Mouse (Mus musculus) layer of hippocampus, adult 9-11 months (tissue): ENCODE measurements around the gene Mreg.
A peak's percentile ranks its signal among the peaks of the same experiment; 100 is the strongest.

Experiments
- DNase-seq: peaks from one replicate; pipeline ENCODE4 v3.0.0; 2022

The Mreg gene

DNA sequence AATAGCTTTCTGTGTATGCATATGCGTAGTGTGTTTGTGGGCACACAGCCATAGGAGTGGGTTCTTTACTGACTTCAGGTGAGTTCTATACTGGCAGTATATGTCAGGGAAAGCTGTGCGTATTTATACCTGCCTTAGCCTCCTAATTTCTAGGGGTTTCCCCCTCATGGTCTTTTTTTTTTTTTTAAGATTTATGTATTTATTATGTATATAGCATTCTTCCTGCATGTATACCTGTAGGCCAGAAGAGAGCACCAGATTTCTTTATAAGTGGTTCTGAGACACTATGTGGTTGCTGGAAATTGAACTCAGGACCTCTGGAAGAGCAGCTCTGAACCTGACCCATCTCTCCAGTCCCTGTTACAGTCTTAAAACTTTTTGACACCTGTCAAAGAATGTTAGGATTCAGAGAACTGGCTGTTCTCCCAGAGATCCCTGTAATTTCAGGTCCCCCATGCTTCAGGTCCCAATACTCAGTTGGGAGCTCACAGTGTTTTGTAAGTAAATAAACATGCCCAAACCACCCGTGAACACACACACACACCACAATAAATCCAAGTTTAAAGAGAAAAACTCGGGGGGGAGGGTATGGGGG, 14.9 kb upstream of the Mreg start:
- DNase-seq, result no peak

DNA sequence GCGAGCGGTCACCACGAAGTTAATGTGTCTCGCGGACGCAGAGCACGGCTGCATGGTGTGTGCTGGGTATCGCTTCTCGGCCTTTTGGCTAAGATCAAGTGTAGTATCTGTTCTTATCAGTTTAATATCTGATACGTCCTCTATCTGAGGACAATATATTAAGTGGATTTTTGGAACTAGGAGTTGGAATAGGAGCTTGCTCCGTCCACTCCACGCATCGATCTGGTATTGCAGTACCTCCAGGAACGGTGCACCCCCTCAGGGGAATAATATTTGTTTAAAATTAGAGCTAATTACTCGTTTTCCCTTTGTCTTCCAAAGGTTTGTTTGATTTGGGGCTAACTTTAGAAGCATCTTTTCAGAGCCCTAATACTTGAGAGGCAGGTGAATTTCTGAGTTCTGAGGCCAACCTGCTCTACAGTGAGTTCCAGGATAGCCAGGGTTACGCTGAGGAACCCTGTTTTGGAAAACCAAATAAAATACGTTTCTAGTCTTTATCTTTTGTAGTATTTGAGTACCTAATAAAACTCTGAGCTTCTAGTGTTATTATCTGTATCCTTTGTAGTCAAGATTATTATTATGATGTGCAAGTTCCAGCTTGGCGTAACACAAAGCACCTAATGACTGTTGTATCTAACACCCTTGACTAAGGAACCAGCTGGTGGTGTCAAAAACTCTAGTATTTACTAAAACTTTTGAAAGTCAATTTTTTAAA, 14.2 kb upstream of the Mreg start:
- peak; percentile 56 for DNase-seq

DNA sequence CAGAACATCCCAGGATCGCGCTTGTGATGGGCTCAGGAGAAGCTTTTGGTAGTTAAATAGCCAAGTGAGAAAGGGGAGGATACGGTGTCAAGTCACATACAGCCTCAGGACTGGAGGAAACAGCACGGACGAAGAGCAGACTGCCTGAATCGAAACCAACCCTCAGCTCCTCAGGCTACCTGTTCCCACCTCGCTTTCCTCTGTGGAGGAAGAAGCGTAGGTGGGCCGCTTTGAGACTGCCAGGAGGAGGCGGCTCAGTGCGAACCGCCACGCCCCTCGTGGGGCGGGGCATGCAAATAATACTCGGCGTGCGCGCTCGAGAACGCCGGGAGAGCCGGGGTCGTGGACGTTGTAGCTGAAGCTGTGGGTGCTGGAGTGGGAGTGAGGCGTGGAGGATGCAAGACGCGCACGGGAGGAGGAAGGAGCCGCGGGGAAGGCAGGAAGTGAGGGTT, 13.6 kb upstream of the Mreg start:
- peak; percentile 84 for DNase-seq

DNA sequence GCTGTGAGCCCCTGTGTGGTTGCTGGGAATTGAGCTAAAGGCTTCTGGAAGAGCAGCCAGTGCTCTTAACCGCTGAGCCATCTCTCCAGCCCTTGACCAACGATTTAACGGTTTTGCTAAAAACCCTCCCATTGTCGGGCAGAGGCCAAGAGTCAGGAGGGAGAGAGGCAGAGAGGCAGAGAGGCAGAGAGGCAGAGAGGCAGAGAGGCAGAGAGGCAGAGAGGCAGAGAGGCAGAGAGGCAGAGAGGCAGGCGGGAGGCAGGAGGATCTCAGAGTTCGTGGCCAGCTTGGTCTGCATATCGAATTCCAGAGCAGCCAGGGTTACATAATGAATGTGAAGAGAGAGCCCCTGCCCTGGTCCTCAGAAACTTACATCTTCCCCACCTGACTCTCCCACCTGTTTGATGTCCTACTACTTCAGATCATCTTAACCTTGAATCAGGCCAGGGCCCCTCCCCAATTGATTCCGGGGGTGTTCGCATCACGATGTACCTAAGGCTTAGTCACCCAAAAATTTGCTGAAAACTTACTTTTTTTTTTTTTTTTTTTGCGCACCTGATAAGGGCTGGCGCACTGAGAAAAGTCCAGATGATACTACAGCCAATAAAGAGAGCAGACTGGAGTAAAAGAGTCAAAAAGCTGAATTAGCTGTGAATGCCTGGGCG, 13.1 kb upstream of the Mreg start:
- no peak for DNase-seq

DNA sequence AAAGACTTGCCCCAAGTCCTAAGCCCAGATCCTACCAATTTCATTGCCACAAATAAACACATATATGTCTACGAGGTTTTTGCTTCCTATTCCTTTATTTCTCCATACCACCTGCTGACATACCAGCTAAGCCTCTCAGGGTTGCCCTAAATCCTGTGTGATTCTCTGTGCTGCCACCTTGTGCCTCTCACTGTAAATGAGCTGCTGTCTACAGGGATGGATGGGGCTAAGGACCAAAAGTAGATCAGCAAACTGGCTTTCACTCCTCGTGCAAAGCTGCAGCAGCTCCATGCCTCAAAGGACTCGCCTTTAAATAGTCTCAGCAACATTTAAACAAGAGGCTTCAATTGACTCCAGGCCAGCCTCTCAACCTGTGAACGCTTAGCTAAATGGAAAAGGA, 7.9 kb upstream of the Mreg start:
- peak; percentile 58 for DNase-seq

DNA sequence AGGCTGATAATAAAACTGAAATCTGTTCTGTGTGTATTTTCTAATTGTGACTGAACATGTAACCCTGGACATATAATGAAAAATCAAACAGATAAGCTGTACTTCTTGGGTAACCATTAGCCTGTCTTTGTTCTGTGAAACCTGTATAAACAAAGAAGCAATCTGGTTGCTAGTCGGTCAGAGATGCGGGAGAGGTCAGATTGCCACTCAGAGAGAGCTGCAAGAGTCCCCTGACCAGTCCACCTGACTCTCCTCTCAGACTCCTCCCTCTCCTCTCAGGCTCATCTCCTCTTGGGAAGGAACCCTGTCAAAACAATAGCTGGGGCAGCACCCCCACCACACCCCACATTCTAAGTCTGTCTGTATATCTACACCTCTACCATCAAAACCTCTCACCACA, 7.0 kb upstream of the Mreg start:
- no peak for DNase-seq

DNA sequence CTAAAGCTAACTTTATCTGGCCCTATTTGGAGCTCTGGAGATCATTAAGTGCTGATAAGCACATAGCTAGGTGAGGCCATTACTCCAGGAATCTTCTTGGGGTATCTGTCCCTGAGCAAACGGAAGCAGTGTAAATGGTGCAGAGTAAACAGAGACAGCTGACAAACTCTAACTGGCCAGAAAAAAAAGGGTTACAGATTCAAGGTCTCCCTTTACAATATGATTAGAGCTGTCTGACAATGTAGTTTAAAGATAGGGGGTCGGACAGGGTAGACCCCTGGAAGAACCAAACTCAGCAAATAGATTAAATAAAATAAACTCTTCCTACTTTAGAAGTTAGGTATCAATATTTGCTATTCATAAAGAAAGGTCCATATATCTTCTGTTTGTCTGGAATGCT, 6.5 kb upstream of the Mreg start:
- DNase-seq, result no peak

DNA sequence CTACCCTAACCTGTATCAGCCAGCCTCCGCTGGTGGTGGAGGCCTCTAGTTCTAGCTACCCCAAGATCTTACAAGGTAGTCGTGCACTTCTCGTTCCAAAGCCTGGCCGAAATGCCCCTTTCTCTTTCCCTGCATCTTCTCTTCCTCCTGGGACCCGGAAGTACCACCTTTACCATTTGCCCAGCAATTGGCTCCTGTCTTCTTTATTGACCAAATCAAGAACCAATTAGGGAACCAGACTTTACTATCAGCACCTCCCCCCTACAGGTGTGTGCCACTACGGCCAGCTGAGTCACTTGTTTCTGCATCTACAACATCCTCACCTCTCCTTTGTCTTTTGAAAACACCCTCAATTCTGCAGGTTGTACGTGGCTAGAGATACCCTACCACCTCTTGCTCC, 4.7 kb upstream of the Mreg start:
- DNase-seq, result no peak

DNA sequence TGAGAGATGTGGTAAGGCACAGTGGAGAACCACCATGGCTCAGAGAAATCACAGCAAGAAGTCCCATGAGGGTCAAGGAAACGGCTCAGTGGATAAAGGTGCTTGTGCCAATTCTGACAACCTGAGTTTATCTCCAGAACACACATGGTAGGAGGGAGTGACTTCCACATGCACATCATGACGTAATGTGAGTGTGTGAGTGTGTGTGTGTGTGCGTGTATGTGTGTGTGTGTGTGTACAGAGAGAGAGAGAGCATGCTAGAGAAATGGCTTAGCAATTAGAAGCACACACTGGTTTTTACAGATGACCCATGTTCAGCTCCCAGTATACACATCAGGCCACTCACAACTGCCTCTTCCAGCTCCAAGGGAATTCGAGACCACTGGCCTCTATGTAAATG, 3.1 kb upstream of the Mreg start:
- DNase-seq, result no peak

DNA sequence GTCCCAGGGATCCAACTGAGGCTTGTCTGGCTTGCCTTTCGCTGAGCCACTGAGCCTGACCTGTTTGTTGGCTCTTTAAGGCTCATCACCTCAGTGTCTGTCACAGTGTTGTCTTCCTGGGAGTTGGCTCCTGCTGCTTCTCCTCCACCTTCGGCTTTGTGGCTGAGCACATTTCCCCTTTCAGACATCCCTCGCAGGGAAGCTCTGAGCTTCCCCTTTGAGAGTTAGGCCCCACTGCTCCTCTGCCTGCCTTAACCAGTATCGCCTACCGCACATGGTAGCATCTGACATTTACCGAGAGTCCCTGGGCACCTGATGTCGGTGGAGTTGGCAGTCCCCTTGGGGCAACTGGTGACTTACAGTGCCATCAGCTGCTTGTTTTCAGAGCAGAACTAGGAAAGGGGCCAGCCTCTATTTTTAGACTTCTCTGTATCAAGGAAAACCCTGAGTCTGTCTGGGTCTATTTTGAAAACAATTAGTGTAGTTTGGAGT, 2.4 kb upstream of the Mreg start:
- DNase-seq, result peak; percentile 47

DNA sequence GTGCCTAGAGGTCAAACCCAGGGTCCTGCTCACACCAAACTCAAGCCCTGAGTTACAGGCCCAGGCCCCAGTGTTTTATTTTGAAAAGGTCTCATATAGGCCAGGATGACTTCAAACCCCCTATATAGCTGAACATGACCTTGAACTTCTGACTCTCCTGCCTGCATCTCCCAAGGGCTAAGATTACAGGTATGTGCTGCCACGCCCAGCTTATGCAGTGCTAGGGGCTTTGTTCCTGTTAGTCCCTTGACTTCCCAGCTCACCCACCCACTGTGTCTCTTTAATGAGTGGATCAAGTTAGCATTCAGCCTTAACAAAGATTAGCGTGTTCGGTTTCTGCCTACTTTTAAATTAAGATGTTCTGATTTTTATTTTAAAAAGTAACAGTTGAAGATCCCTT, 1.8 kb upstream of the Mreg start:
- DNase-seq, result no peak

DNA sequence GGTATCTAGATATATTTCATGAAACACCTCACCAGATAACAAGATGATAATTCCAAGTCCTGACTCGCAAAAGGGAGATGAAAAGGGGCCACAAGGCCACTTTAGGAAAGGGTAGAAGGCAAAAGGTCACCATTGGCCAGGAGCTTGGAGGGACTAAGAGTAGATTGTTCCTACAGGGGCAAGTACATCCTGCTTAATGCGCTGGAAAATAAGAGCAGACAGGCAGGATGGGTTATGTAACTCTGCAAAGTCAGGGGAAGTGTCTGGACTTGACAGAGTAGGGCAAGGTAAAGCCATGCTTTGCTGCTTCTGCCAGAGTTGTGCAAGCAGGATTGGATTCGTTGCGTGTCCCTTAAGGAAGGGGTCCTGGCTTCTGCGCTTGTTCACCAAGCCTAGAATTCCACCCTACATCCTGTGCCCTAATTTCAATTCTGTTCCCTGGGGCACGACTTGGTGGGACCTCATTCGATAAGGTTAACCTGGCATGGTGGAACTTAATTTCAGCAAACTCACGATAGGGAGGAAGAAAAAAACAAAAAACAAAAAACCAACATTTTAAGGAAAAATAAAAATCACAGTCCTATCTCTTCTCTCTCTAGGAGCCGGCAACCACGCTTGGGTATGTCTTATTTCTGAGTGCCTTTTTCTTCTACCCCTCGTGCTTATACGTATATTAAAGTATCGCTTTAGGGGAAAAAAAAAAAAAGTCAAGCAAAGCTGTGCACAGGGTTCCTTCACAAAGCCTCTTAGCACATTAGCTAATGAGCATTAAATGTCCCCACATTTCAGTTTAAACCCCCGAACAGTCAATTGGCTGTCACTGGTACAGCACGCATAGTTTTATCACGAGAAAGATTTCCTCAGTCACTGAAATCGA, 1.1 kb downstream of the Mreg start:
- no peak for DNase-seq

DNA sequence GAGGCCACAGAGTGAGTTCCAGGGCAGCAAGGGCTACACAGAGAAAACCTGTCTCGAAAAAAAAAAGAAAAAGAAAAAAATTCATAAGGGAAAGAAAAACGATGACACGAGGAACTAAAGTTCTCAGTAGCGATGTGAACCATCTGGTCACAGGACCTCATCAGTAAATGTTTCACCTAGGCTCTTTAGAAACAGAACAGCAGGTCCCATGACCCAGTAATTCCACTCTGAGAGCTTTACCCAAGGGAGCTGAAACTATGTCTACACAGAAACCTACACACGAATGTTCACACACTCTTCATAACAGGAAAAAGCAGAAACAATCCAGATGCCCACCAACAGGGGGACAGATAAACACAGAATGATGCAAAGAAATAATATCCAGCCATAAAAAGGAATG, 4.0 kb downstream of the Mreg start:
- no peak for DNase-seq

DNA sequence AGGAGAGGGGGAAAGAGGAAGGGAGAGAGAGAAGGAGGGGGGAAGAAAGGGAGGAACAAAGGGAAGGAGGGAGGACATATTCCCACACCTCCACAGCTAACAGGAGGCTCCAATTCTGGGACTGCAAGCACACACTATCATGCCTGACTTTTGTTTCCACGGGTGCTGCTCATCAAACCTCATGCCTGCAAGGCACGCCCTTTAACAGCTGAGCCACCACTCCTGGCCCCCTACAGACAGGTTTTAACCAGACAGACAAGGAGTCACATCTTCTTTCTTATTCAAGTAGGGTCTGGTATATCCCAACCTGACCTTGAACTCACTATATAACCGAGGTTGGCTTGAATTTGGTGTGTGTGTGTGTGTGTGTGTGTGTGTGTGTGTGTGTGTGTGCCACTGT, 7.0 kb downstream of the Mreg start:
- no peak for DNase-seq

DNA sequence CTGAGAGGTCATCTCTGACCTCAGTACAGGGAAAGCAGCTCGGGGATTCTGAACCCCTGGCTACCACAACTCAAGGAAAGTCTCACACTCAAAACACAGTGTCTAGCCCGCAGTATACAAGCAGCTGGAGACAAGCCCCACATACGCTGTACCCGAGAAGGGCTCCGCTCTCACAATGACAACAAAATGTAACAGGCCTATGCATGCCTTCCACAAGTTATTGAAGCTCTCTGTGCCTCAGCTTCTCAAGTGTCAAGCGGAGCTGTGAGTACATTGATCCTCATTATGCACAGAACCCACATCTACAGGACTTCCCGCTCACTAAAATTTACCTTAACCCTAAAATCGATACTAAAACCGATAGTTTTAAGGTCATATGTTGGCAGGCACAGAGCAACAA, 8.9 kb downstream of the Mreg start:
- no peak for DNase-seq

DNA sequence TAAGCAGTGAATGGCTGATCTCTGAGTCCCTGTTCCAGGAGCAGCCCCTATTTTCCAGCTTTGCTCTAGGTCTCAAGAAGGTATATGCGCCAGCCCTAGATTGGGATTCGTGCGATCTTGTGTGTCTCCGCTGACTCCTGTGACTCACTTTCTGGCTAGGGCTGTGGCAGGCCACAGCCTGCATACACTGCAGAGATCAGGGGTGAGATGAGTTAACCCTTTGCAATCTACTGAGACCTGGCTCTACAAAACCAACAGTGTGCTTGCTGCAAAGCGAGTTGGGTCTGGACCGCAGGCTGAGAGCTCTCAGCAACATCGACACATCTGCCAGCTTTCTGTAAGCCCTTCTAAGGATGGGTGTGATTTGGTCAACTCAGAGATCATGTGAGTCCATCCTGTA, 9.4 kb downstream of the Mreg start:
- no peak for DNase-seq

DNA sequence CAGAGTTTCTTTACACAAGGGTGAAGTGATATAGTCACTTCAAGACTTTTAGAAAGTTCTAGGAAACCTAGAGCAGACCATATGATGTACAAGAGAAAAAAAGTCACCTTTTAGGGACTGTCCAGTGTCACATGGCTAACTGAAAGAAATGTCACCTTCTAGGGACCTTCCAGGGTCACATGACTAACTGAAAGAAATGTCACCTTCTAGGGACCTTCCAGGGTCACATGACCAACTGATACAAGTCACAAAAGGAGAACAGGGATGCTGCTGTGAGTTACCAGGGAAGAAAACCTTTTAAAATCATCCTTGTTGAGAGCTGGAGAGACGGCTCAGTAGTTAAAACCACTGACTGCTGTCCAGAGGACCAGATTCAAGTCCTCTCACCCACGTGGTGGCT, 10.0 kb downstream of the Mreg start:
- DNase-seq, result no peak

DNA sequence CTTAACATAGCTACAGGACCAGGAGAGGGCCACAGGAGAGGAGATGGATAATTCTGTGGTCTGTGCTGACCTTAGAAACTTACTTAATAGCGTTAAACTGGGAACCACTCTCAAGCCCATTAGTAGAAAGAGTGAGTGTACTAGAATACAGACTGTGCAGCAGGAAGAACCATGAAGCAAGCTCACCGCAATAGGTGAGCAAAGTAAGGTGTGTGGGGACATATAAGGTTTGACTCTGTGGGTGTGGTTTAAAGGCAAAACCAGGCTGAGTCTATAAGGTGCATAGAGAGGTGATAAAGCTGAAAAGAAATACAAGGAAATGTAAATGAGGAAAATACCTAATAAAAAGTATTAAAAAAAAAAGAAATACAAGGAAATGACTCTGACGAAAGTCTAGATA, 11.0 kb downstream of the Mreg start:
- no peak for DNase-seq

DNA sequence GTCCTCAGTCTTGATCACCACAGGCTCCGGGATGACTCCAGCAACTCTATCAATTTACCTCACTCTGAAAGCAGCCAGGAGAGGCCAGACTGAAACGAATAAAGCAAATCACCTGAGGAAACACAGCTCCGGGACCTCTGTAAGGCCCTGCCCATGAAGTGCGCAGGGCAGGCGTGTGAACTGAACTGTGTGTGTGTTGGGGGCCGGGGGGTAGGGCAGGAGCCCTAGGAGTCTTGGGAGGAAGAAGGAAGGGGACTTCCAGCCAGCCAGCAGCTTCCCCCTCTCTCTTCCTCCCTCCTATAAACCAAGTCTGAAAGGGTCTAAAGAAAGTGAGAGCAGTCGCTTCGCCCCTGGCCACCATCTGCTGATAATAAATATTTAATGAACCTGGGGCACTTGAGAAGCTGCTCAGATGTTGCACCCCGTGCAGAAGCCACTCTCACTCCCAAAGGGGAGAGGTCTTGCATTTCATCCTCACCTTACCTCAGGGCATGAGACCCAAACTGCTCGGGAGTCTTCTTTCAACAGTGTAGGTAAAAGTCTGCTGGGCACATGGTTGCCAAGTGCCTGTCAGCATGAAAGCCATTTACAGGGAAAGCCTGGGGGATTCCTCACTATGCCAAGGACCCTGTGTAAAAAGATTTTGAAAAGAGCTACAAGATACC, 13.8 kb downstream of the Mreg start:
- no peak for DNase-seq

DNA sequence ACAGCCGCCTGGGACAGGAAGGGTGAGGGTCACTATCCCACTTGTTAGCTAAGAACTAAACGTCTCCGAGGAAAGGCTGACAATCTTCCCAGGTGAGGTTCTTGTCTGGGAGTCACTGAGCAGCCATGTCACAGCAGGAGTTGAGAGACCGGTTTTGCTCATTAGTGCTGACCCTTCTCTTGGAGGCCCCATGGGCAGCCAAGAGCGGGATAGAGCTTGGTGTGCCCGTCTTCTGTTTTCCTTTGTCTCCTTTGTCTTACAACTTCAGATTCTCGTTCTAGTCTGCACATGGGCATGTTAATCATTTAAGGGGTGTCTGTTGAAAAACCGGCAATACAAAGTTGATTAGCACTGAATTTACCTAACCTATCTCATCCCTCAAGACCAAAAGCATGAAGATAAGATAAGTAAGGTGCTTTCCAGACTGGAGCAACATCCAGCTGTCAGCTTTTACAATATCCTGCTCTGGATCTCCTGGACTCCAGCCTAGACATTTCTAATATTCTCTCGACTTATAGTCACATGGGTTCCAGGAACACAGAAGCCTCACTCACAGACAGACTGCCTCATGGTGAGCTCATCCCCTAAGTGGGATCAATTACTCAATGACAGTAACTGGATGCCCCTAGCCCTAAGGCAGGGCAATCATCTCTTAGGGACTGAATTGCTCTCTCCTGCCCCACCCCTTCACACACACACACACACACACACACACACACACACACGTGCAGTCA, 15.3 kb downstream of the Mreg start:
- no peak for DNase-seq

DNA sequence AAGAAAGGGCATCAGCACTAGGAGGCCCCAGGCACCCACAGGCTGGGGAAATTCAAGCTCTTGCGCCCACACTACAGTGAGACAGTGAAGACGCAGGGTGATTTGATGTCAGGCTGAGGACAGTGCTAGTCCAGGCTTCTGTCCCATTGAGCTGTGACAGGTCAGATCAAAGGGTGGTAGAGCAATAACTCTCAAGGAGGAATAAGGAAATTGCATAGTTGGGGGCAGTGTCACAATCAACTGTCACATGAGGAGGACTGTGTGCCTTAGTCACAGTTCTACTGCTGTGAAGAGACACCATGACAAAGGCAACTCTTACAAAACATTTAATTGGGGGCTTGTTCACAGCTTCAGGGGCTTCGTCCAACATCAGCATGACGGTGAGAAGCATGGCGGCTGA, 16.0 kb downstream of the Mreg start:
- no peak for DNase-seq

DNA sequence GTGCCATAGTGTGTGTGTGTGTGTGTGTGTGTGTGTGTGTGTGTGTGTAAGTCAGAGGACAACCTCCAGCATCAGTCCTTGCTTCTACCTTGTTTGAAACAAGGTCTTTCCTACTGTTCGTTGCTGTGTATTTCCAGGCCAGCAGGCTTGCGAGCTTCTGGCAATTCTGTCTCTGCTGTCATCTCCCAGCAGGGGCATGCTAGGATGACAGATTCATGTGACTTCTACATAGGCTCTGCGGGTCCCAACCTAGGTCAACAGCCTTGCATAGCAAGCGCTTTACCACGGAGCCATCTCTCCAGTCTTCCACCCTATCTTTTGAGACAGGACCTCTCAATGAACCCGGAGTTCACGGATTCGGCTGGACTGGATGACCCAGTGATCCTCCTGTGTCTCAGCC, 20.7 kb downstream of the Mreg start:
- no peak for DNase-seq
